Mouse (Mus musculus) monocyte, adult 2 months (primary cell): ENCODE measurements at regions not wholly inside any gene's neighbourhood (a gene's known extent, or its start where the extent isn't known, plus 50 kb on each side); places are given as distances from the start of the nearest gene placed in this dataset.
A peak's percentile ranks its signal among the peaks of the same experiment; 100 is the strongest.

Experiments used
- DNase-seq, 2 experiments: peaks; one replicate each; pipeline ENCODE4 v3.0.0; 2022; ENCODE audit warnings: low spot score in 2 of 2, low read depth in 1 of 2

GRCm38 (mm10) chr2:160507371-160507770 lies 138.3 kb upstream of the Top1 start:
- DNase-seq = no peak

GRCm38 (mm10) chr2:160507816-160508564 lies 137.7 kb upstream of the Top1 start:
- no peak for DNase-seq

GRCm38 (mm10) chr2:160510159-160510558 lies 135.5 kb upstream of the Top1 start:
- no peak for DNase-seq

- no peak for DNase-seq
Observed at GRCm38 (mm10) chr2:160510635-160511421, 134.9 kb upstream of the Top1 start.

- DNase-seq = no peak
Observed at GRCm38 (mm10) chr2:160515621-160516020, 130.1 kb upstream of the Top1 start.

GRCm38 (mm10) chr2:160516526-160516925 lies 129.2 kb upstream of the Top1 start:
- DNase-seq = no peak

GRCm38 (mm10) chr2:160525301-160526205 lies 120.1 kb upstream of the Top1 start:
- no peak for DNase-seq

GRCm38 (mm10) chr2:160526377-160527125 lies 119.1 kb upstream of the Top1 start:
- no peak for DNase-seq

- DNase-seq = no peak
Observed at GRCm38 (mm10) chr2:160529306-160529705, 116.4 kb upstream of the Top1 start.

- DNase-seq = no peak
Observed at GRCm38 (mm10) chr2:160530377-160530776, 115.3 kb upstream of the Top1 start.

GRCm38 (mm10) chr2:160537319-160537719 lies 108.4 kb upstream of the Top1 start:
- no peak for DNase-seq

GRCm38 (mm10) chr2:160545527-160545926 lies 100.2 kb upstream of the Top1 start:
- no peak for DNase-seq

- no peak for DNase-seq
Observed at GRCm38 (mm10) chr2:160552121-160552669, 93.5 kb upstream of the Top1 start.

GRCm38 (mm10) chr2:160561711-160562110 lies 84.0 kb upstream of the Top1 start:
- DNase-seq = no peak

GRCm38 (mm10) chr2:160567813-160568212 lies 77.9 kb upstream of the Top1 start:
- DNase-seq = no peak

- no peak for DNase-seq
Observed at GRCm38 (mm10) chr2:160569496-160569895, 76.2 kb upstream of the Top1 start.

GRCm38 (mm10) chr2:160578384-160579320 lies 67.0 kb upstream of the Top1 start:
- DNase-seq = peak in 1 of 2 experiments; percentile 57

- no peak for DNase-seq
Observed at GRCm38 (mm10) chr2:160580250-160580649, 65.4 kb upstream of the Top1 start.

GRCm38 (mm10) chr2:160581029-160581428 lies 64.7 kb upstream of the Top1 start:
- DNase-seq = no peak
